ENCODE assay signal across 14 mouse cellular contexts in the genomic region with DNA sequence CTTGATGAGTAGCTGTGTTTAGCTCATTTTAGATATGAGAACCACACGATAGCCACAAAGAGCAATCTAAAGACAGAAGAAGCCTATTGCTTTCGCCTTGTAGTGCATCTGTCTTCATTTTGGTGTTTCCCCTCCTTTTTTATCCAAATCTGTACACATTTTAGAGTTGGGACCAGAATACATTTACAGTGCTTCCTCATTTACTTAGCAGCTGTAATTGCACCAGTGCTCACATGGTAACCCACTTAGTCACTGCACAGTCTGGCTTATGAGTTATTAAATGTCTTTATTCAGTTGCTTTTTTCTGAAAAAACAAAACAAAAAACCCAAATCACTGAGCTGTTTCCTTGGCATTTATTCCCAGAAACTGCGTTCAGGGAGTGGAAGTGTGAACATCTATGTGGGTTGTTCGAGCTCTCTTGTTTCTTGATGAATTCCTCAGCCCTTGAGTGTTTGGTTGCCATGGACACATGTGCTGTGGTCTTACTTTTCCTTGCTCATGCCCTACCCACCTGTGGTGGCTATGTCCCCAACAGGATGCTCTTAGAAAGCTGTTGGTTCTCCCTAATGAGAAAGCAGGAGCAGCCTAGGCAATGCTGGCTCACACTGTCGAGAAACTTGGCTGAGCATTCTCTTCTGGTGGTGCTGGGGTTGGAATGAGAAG. TPM values are rescaled to one million over a fixed set of nuclear protein-coding genes. Genes with fewer than 3 reads are reported as not detected.
A peak's percentile ranks its signal among the peaks of the same experiment; 100 is the strongest.
DNase-seq lines count a peak whose midpoint lies in the region; ATAC-seq and TF ChIP-seq lines count a peak whose summit lies in the region.
"Had no signal": no experiment of that assay in that cellular context is flagged by ENCODE, and none has a peak within 500 bp of the region (broad histone marks: within the 10 kb centered on the region; RNA-seq: fewer than 3 reads in every experiment).

No protein-coding gene starts in this region.

- H3K4me2 ChIP-seq in intestine, postnatal 0 days (replicated peaks; ENCODE audit: low read depth) = no peak overlapping the region
- H3K4me2 ChIP-seq in intestine, embryonic 15.5 days (replicated peaks) = no peak overlapping the region
- no peak overlapping the region for H3K4me2 ChIP-seq in CH12.LX (ENCODE audit: insufficient read depth, low read depth, poor library complexity, severe bottlenecking)
- H3K4me2 ChIP-seq: heart, embryonic 11.5 days; stomach, embryonic 15.5 days had no signal

- H3K9me3 ChIP-seq in intestine, postnatal 0 days (ENCODE audit: control insufficient read depth) = no peaks in the 10 kb centered on the region
- no peaks in the 10 kb centered on the region for H3K9me3 ChIP-seq in intestine, embryonic 15.5 days
- no peaks in the 10 kb centered on the region for H3K9me3 ChIP-seq in CH12.LX (replicated peaks; ENCODE audit: low read length)
- H3K9me3 ChIP-seq: hindbrain, embryonic 10.5 days; megakaryocyte, embryonic 14.5 days; stomach, embryonic 15.5 days had no signal

- H3K36me3 ChIP-seq in intestine, postnatal 0 days (ENCODE audit: control insufficient read depth, insufficient read depth) = peaks cover 38% of the 10 kb centered on the region
- H3K36me3 ChIP-seq in intestine, embryonic 15.5 days = peaks cover 14% of the 10 kb centered on the region; the same call in 1 of the 2 replicates
- peaks cover 49 to 81% of the 10 kb centered on the region in 2 experiments for H3K36me3 ChIP-seq in CH12.LX (replicated peaks in 1 of 2; ENCODE audit: control insufficient read depth in 1 of 2, insufficient read depth in 1 of 2, low read length in 1 of 2)

- peak; percentile 79 for DNase-seq in CH12.LX (ENCODE audit: extremely low read depth)
- peak; percentile 54 to 87 for DNase-seq in left cerebral cortex, postnatal 25 days (ENCODE audit: low spot score in 2 of 2)
- DNase-seq in kidney, postnatal 25 days = no peak
- no peak for DNase-seq in adrenal gland, postnatal 10 days
- DNase-seq: cerebellum, adult 9-11 months had no signal

- H3K79me2 ChIP-seq in CH12.LX (replicated peaks; ENCODE audit: control insufficient read depth, extremely low read depth, insufficient read depth, poor library complexity, severe bottlenecking) = peaks cover 11% of the 10 kb centered on the region

- WGBS in intestine, postnatal 0 days = 77% methylated on average over 5 of the region's 5 CpGs
- 84% methylated on average over 5 of the region's 5 CpGs for WGBS in intestine, embryonic 15.5 days

- ATAC-seq in intestine, postnatal 0 days = no peak
- no peak for ATAC-seq in intestine, embryonic 15.5 days

- no peak for TF ChIP-seq RAD21 in CH12.LX (IDR thresholded peaks at IDR 0.05; ENCODE audit: low read depth, low read length)

- in situ Hi-C loops in CH12.LX (cut with MboI; ENCODE audit: low pct_ligation_motif_present, low pct_unique_long_range_greater_than_20kb, low sequenced_read_pairs) = no loop called here

- TF ChIP-seq EP300 in CH12.LX (IDR thresholded peaks at IDR 0.05; ENCODE audit: low read length) = no peak

- no peak for TF ChIP-seq CTCF in intestine, postnatal 0 days (IDR thresholded peaks at IDR 0.05; ENCODE audit: low read depth)
- no peak for TF ChIP-seq CTCF in CH12.LX (conservative IDR thresholded peaks at IDR 0.05 in 1 of 2, IDR thresholded peaks at IDR 0.05 in 1 of 2; ENCODE audit: low read depth in 2 of 2, low read length in 2 of 2)
- no peak for TF ChIP-seq CTCF in cortical plate, adult 2 months (IDR thresholded peaks at IDR 0.05; ENCODE audit: extremely low read depth, insufficient read depth, low read length)

- no peak overlapping the region for H3K4me3 ChIP-seq in intestine, postnatal 0 days (ENCODE audit: low read depth, low read length)
- no peak overlapping the region for H3K4me3 ChIP-seq in intestine, embryonic 15.5 days (replicated peaks)
- H3K4me3 ChIP-seq in CH12.LX (replicated peaks in 1 of 3; ENCODE audit: low read depth in 2 of 3, low read length in 2 of 3, poor library complexity in 1 of 3) = no peak overlapping the region
- no peak overlapping the region for H3K4me3 ChIP-seq in cortical plate, adult 2 months (ENCODE audit: insufficient read depth, low read length)
- H3K4me3 ChIP-seq: hindbrain, embryonic 10.5 days; megakaryocyte, embryonic 14.5 days; myocyte; stomach, embryonic 15.5 days had no signal

- no peak overlapping the region for H3K9ac ChIP-seq in intestine, postnatal 0 days (ENCODE audit: low read depth, low read length)
- no peak overlapping the region for H3K9ac ChIP-seq in intestine, embryonic 15.5 days
- no peak overlapping the region for H3K9ac ChIP-seq in CH12.LX (ENCODE audit: insufficient read depth, low read depth)
- H3K9ac ChIP-seq: liver, embryonic 14.5 days; stomach, embryonic 15.5 days had no signal

- H3K27ac ChIP-seq in intestine, postnatal 0 days (ENCODE audit: low read depth, low read length) = 0 out of 2 replicates have a peak overlapping the region, but pooled peaks have one; percentile 28
- no peak overlapping the region for H3K27ac ChIP-seq in intestine, embryonic 15.5 days
- peak overlapping the region; percentile 46 for H3K27ac ChIP-seq in CH12.LX (ENCODE audit: insufficient read depth, low read depth)
- H3K27ac ChIP-seq in cortical plate, adult 2 months (ENCODE audit: insufficient read depth, low read length) = peak overlapping the region; percentile 60; the same call in 1 of the 2 replicates
- H3K27ac ChIP-seq: hindbrain, embryonic 10.5 days; liver, embryonic 14.5 days; stomach, embryonic 15.5 days had no signal

- no peaks in the 10 kb centered on the region for H3K27me3 ChIP-seq in intestine, postnatal 0 days (replicated peaks; ENCODE audit: control insufficient read depth, insufficient read depth, low read length)
- no peaks in the 10 kb centered on the region for H3K27me3 ChIP-seq in intestine, embryonic 15.5 days (replicated peaks)
- H3K27me3 ChIP-seq in CH12.LX (replicated peaks) = no peaks in the 10 kb centered on the region
- H3K27me3 ChIP-seq: stomach, embryonic 15.5 days had no signal

- TF ChIP-seq POLR2A in CH12.LX (IDR thresholded peaks at IDR 0.05; ENCODE audit: low read depth, low read length) = no peak
- no peak for TF ChIP-seq POLR2A in cortical plate, adult 2 months (IDR thresholded peaks at IDR 0.05; ENCODE audit: extremely low read depth, insufficient read depth, low read length)

- no peaks in the 10 kb centered on the region for H3K4me1 ChIP-seq in intestine, postnatal 0 days (replicated peaks; ENCODE audit: control insufficient read depth, insufficient read depth, low read length)
- peaks cover 11% of the 10 kb centered on the region; the same call in 1 of the 2 replicates for H3K4me1 ChIP-seq in intestine, embryonic 15.5 days (replicated peaks)
- H3K4me1 ChIP-seq in CH12.LX (ENCODE audit: control insufficient read depth in 1 of 2, insufficient read depth in 2 of 2) = peaks cover 6 to 94% of the 10 kb centered on the region in 2 experiments; a peak in 3 of 4 replicates
- peaks cover 5% of the 10 kb centered on the region; the same call in 1 of the 2 replicates for H3K4me1 ChIP-seq in cortical plate, adult 2 months (ENCODE audit: control insufficient read depth, insufficient read depth, low read length)
- H3K4me1 ChIP-seq: hindbrain, embryonic 10.5 days had no signal

- dilution Hi-C loops in CH12.LX (cut with MboI; ENCODE audit: extremely low pct_ligation_motif_present, extremely low pct_unique_long_range_greater_than_20kb, low sequenced_read_pairs) = no loop called here

- intact Hi-C loops in left cerebral cortex, postnatal 25 days (cut with DNase I) = loop anchor here (2.0 to 5.0 kb wide), 3 partner anchors 36 to 241 kb away; a partner anchor contains a TSS

TF ChIP-seq in CH12.LX, 34 proteins besides CTCF, POLR2A, EP300 and RAD21:
- TF ChIP-seq NELFE (IDR thresholded peaks at IDR 0.05; ENCODE audit: low read depth, low read length) = no peak
- 0 out of 2 replicates have a peak, but pooled peaks have one; percentile 43 for TF ChIP-seq CHD1 (IDR thresholded peaks at IDR 0.05; ENCODE audit: low read depth, low read length)
- TF ChIP-seq ETS1 (conservative IDR thresholded peaks at IDR 0.05; ENCODE audit: low read depth, low read length) = peak; percentile 52
- TF ChIP-seq MEF2A (IDR thresholded peaks at IDR 0.05; ENCODE audit: borderline replicate concordance, low read depth, low read length) = peak; percentile 28; the same call in 1 of the 2 replicates
- TF ChIP-seq ZMIZ1 (IDR thresholded peaks at IDR 0.05; ENCODE audit: low read depth, low read length) = no peak
- no peak for TF ChIP-seq CHD2 (IDR thresholded peaks at IDR 0.05; ENCODE audit: low read length)
- TF ChIP-seq ZNF384 (IDR thresholded peaks at IDR 0.05; ENCODE audit: low read depth, low read length) = no peak
- TF ChIP-seq TBP (conservative IDR thresholded peaks at IDR 0.05; ENCODE audit: low read depth, low read length) = no peak
- TF ChIP-seq ELF1 (IDR thresholded peaks at IDR 0.05; ENCODE audit: low read depth, low read length) = no peak

RNA-seq across cellular contexts. Expression of a gene that starts 24.8 kb away (rescaled TPM):
- 40.6 and 42.9 TPM in 2 replicates for polyA plus RNA-seq in intestine, postnatal 0 days (2015; fragmentation: Nextera tagmentation; extraction: Ambion mirVana)
- 51.9 and 52.3 TPM in 2 replicates for polyA plus RNA-seq in intestine, embryonic 15.5 days (2015; fragmentation: Nextera tagmentation; extraction: Ambion mirVana)
- total RNA-seq in CH12.LX (2012; rRNA removed) = 64.5 and 68.6 TPM in 2 replicates
- 52.6 and 52.7 TPM in 2 replicates for total RNA-seq in CH12.LX (2014; rRNA removed)
- 54.6 and 60.5 TPM in 2 replicates for polyA plus RNA-seq in CH12.LX (2012; ENCODE audit: insufficient read length, low read depth)
- 8.0 and 9.0 TPM in 2 replicates for polyA plus RNA-seq in cortical plate, adult 2 months (2012; rRNA removed)
- total RNA-seq in left cerebral cortex, postnatal 25 days (2021) = 1 to 10 TPM; 6.1 to 7.2 TPM
- 10 to 100 TPM; 31.8 to 35.9 TPM for total RNA-seq in adrenal gland, postnatal 10 days (2021)

RNA-seq across cellular contexts. Expression of a gene that starts 26.3 kb away (rescaled TPM):
- 37.3 and 42.6 TPM in 2 replicates for polyA plus RNA-seq in intestine, postnatal 0 days (2015; fragmentation: Nextera tagmentation; extraction: Ambion mirVana)
- 67.8 and 69.5 TPM in 2 replicates for polyA plus RNA-seq in intestine, embryonic 15.5 days (2015; fragmentation: Nextera tagmentation; extraction: Ambion mirVana)
- total RNA-seq in CH12.LX (2012; rRNA removed) (29.5 and 31.1 TPM in 2 replicates), CH12.LX (2014; rRNA removed) (67.6 and 77.0 TPM in 2 replicates)
- polyA plus RNA-seq in CH12.LX (2012; ENCODE audit: insufficient read length, low read depth) = 37.4 and 38.2 TPM in 2 replicates
- 35.9 and 37.0 TPM in 2 replicates for polyA plus RNA-seq in cortical plate, adult 2 months (2012; rRNA removed)
- total RNA-seq in left cerebral cortex, postnatal 25 days (2021) = 10 to 100 TPM; 59.5 to 61.9 TPM
- 10 to 100 TPM; 60.2 to 84.8 TPM for total RNA-seq in adrenal gland, postnatal 10 days (2021)

Comparison
In these comparisons a context has a peak if more than half of its experiments do, and no peak if none do; other contexts are left out.
1. DNase-seq: peak in CH12.LX (single experiment) and left cerebral cortex, postnatal 25 days (2 of 2); none in kidney, postnatal 25 days (0 of 2) and adrenal gland, postnatal 10 days (single experiment).